ENCODE assay signal across 8 mouse cellular contexts in genomic region chr4:141871909-141872308, GRCm38 (mm10). TPM values are rescaled to one million over a fixed set of nuclear protein-coding genes. Genes with fewer than 3 reads are reported as not detected.
DNase-seq lines count a peak whose midpoint lies in the region; ATAC-seq lines count a peak whose summit lies in the region.

No protein-coding gene starts in this region.

- H3K4me2 ChIP-seq in hindbrain, embryonic 12.5 days (replicated peaks): peak overlapping the region; percentile 79
- H3K4me2 ChIP-seq in hindbrain, embryonic 11.5 days (replicated peaks; ENCODE audit: low read depth, low read length): no peak overlapping the region
- peak overlapping the region; percentile 80 for H3K4me2 ChIP-seq in forebrain, embryonic 16.5 days (ENCODE audit: low read length)
- peak overlapping the region; percentile 2; the same call in 1 of the 2 replicates for H3K4me2 ChIP-seq in limb, embryonic 12.5 days

- 0 out of 2 replicates have a peak, but pooled peaks cover 3% of the 10 kb centered on the region for H3K27me3 ChIP-seq in hindbrain, embryonic 12.5 days
- H3K27me3 ChIP-seq in hindbrain, embryonic 11.5 days (ENCODE audit: control insufficient read depth, insufficient read depth, low read length): no peaks in the 10 kb centered on the region
- no peaks in the 10 kb centered on the region for H3K27me3 ChIP-seq in forebrain, embryonic 16.5 days (replicated peaks; ENCODE audit: control insufficient read depth, insufficient read depth, low read length)
- H3K27me3 ChIP-seq in limb, embryonic 12.5 days: peaks cover 38% of the 10 kb centered on the region

- ATAC-seq in hindbrain, embryonic 12.5 days (ENCODE audit: low FRiP score): no peak
- ATAC-seq in hindbrain, embryonic 11.5 days (ENCODE audit: low FRiP score): no peak
- peak; percentile 3; the same call in 1 of the 2 replicates for ATAC-seq in forebrain, embryonic 16.5 days
- ATAC-seq in limb, embryonic 12.5 days (ENCODE audit: insufficient number of reproducible peaks, insufficient read depth, low FRiP score, low TSS enrichment, low read depth): no peak

- 0 out of 2 replicates have a peak overlapping the region, but pooled peaks have one; percentile 73 for H3K4me3 ChIP-seq in hindbrain, embryonic 12.5 days
- H3K4me3 ChIP-seq in hindbrain, embryonic 11.5 days (ENCODE audit: low read depth, low read length): no peak overlapping the region
- H3K4me3 ChIP-seq in brown adipose tissue, adult 24 weeks (ENCODE audit: insufficient read depth, low read depth, low read length): peak overlapping the region; percentile 88
- H3K4me3 ChIP-seq in forebrain, embryonic 16.5 days (replicated peaks; ENCODE audit: low read length): peak overlapping the region; percentile 87
- no peak overlapping the region for H3K4me3 ChIP-seq in limb, embryonic 12.5 days (replicated peaks)

- H3K4me1 ChIP-seq in hindbrain, embryonic 12.5 days: peaks cover 70% of the 10 kb centered on the region
- peaks cover 8% of the 10 kb centered on the region; the same call in 1 of the 2 replicates for H3K4me1 ChIP-seq in hindbrain, embryonic 11.5 days (replicated peaks; ENCODE audit: control insufficient read depth, insufficient read depth, low read length)
- peaks cover 19% of the 10 kb centered on the region; the same call in 1 of the 2 replicates for H3K4me1 ChIP-seq in brown adipose tissue, adult 24 weeks (ENCODE audit: control insufficient read depth, insufficient read depth, insufficient read length, low read length)
- peaks cover 57% of the 10 kb centered on the region for H3K4me1 ChIP-seq in forebrain, embryonic 16.5 days (replicated peaks; ENCODE audit: control insufficient read depth, insufficient read depth, low read length)
- peaks cover 50% of the 10 kb centered on the region for H3K4me1 ChIP-seq in limb, embryonic 12.5 days (replicated peaks)

- no peaks in the 10 kb centered on the region for H3K9me3 ChIP-seq in hindbrain, embryonic 12.5 days (replicated peaks)
- H3K9me3 ChIP-seq in hindbrain, embryonic 11.5 days (ENCODE audit: control insufficient read depth, low read length): no peaks in the 10 kb centered on the region
- no peaks in the 10 kb centered on the region for H3K9me3 ChIP-seq in forebrain, embryonic 16.5 days (ENCODE audit: control insufficient read depth, low read length)
- H3K9me3 ChIP-seq in limb, embryonic 12.5 days: no peaks in the 10 kb centered on the region

- no peaks in the 10 kb centered on the region for H3K36me3 ChIP-seq in hindbrain, embryonic 12.5 days
- no peaks in the 10 kb centered on the region for H3K36me3 ChIP-seq in hindbrain, embryonic 11.5 days (ENCODE audit: control insufficient read depth, insufficient read depth, low read length)
- no peaks in the 10 kb centered on the region for H3K36me3 ChIP-seq in forebrain, embryonic 16.5 days (ENCODE audit: control insufficient read depth, insufficient read depth)
- H3K36me3 ChIP-seq in limb, embryonic 12.5 days: no peaks in the 10 kb centered on the region

- H3K9ac ChIP-seq in hindbrain, embryonic 12.5 days: peak overlapping the region; percentile 44; the same call in 1 of the 2 replicates
- H3K9ac ChIP-seq in hindbrain, embryonic 11.5 days (ENCODE audit: low read depth, low read length): no peak overlapping the region
- H3K9ac ChIP-seq in forebrain, embryonic 16.5 days (replicated peaks; ENCODE audit: low read depth, low read length): peak overlapping the region; percentile 1
- H3K9ac ChIP-seq in limb, embryonic 12.5 days (replicated peaks): no peak overlapping the region; the same call in none of the 2 replicates

- H3K27ac ChIP-seq in hindbrain, embryonic 12.5 days: peak overlapping the region; percentile 49
- H3K27ac ChIP-seq in hindbrain, embryonic 11.5 days (ENCODE audit: low read depth, low read length): no peak overlapping the region
- H3K27ac ChIP-seq in brown adipose tissue, adult 24 weeks (replicated peaks; ENCODE audit: low read depth, low read length): peak overlapping the region; percentile 52
- H3K27ac ChIP-seq in forebrain, embryonic 16.5 days (ENCODE audit: low read length): peak overlapping the region; percentile 34; the same call in 1 of the 2 replicates
- no peak overlapping the region; the same call in 1 of the 2 replicates for H3K27ac ChIP-seq in limb, embryonic 12.5 days

- DNase-seq in hindbrain, embryonic 11.5 days (ENCODE audit: low spot score): no peak
- DNase-seq in right cerebral cortex, postnatal 10 days (ENCODE audit: low spot score in 2 of 2): peak; percentile 87 to 89
- DNase-seq in spleen, postnatal 10 days (ENCODE audit: low spot score in 2 of 2): no peak
- DNase-seq in thymus, postnatal 4 days: no peak

- WGBS in hindbrain, embryonic 12.5 days: 45% methylated on average over 9 of the region's 9 CpGs
- 73% methylated on average over 9 of the region's 9 CpGs for WGBS in hindbrain, embryonic 11.5 days
- 47% methylated on average over 9 of the region's 9 CpGs for WGBS in forebrain, embryonic 16.5 days
- 71% methylated on average over 9 of the region's 9 CpGs for WGBS in limb, embryonic 12.5 days

RNA-seq across cellular contexts. Expression of gene Efhd2, which starts 2.8 kb away (rescaled TPM):
- 79.7 and 83.8 TPM in 2 replicates for polyA plus RNA-seq in hindbrain, embryonic 12.5 days (2016; fragmentation: Nextera tagmentation; extraction: Ambion mirVana)
- 25.0 and 26.1 TPM in 2 replicates for polyA plus RNA-seq in hindbrain, embryonic 11.5 days (2014; fragmentation: Nextera tagmentation; extraction: Ambion mirVana)
- polyA plus RNA-seq in brown adipose tissue, adult 24 weeks (2012; ENCODE audit: insufficient read depth, insufficient read length, missing spikeins): 11.7 and 12.9 TPM in 2 replicates
- polyA plus RNA-seq in forebrain, embryonic 16.5 days (2015; fragmentation: Nextera tagmentation; extraction: Ambion mirVana): 69.9 and 76.8 TPM in 2 replicates
- 48.4 and 48.7 TPM in 2 replicates for polyA plus RNA-seq in limb, embryonic 12.5 days (2016; fragmentation: Nextera tagmentation; extraction: Ambion mirVana)

RNA-seq across cellular contexts. Expression of gene Ctrc, which starts 25.8 kb away (rescaled TPM):
- not detected in 2 replicates for polyA plus RNA-seq in hindbrain, embryonic 12.5 days (2016; fragmentation: Nextera tagmentation; extraction: Ambion mirVana)
- polyA plus RNA-seq in hindbrain, embryonic 11.5 days (2014; fragmentation: Nextera tagmentation; extraction: Ambion mirVana): not detected in 2 replicates
- polyA plus RNA-seq in brown adipose tissue, adult 24 weeks (2012; ENCODE audit: insufficient read depth, insufficient read length, missing spikeins): not detected in 2 replicates
- not detected in 2 replicates for polyA plus RNA-seq in forebrain, embryonic 16.5 days (2015; fragmentation: Nextera tagmentation; extraction: Ambion mirVana)
- polyA plus RNA-seq in limb, embryonic 12.5 days (2016; fragmentation: Nextera tagmentation; extraction: Ambion mirVana): not detected in 2 replicates

RNA-seq across cellular contexts. Expression of gene Cela2a, which starts 45.9 kb away (rescaled TPM):
- not detected in 2 replicates for polyA plus RNA-seq in hindbrain, embryonic 12.5 days (2016; fragmentation: Nextera tagmentation; extraction: Ambion mirVana)
- polyA plus RNA-seq in hindbrain, embryonic 11.5 days (2014; fragmentation: Nextera tagmentation; extraction: Ambion mirVana): not detected in 2 replicates
- not detected in 2 replicates for polyA plus RNA-seq in brown adipose tissue, adult 24 weeks (2012; ENCODE audit: insufficient read depth, insufficient read length, missing spikeins)
- polyA plus RNA-seq in forebrain, embryonic 16.5 days (2015; fragmentation: Nextera tagmentation; extraction: Ambion mirVana): not detected in 2 replicates
- polyA plus RNA-seq in limb, embryonic 12.5 days (2016; fragmentation: Nextera tagmentation; extraction: Ambion mirVana): not detected in 2 replicates

Comparison
In these comparisons a context has a peak if more than half of its experiments do, and no peak if none do; other contexts are left out.
1. H3K27ac ChIP-seq: peak in hindbrain, embryonic 12.5 days (single experiment), brown adipose tissue, adult 24 weeks (single experiment) and forebrain, embryonic 16.5 days (single experiment); none in hindbrain, embryonic 11.5 days (single experiment) and limb, embryonic 12.5 days (single experiment).
2. H3K4me3 ChIP-seq: peak in hindbrain, embryonic 12.5 days (single experiment), brown adipose tissue, adult 24 weeks (single experiment) and forebrain, embryonic 16.5 days (single experiment); none in hindbrain, embryonic 11.5 days (single experiment) and limb, embryonic 12.5 days (single experiment).
3. H3K9ac ChIP-seq: peak in hindbrain, embryonic 12.5 days (single experiment) and forebrain, embryonic 16.5 days (single experiment); none in hindbrain, embryonic 11.5 days (single experiment) and limb, embryonic 12.5 days (single experiment).
4. DNase-seq: peak in right cerebral cortex, postnatal 10 days (2 of 2); none in hindbrain, embryonic 11.5 days (single experiment), spleen, postnatal 10 days (0 of 2) and thymus, postnatal 4 days (single experiment).